Mouse (Mus musculus) lung, adult 2 months (tissue): Measurements from ENCODE around the gene Abhd2.

ENCODE experiments used
- CTCF ChIP-seq: fragments of 200-500 bp; IDR thresholded peaks from 2 replicates; pipeline ENCODE4 v1.5.1; 2011; ENCODE audit warnings: mild to moderate bottlenecking, low read length, control low read depth; ENCODE audit not compliant: insufficient read depth
- POLR2A ChIP-seq: fragments of 200-500 bp; IDR thresholded peaks from 2 replicates; pipeline ENCODE4 v1.6.1; 2011; ENCODE audit warnings: low read depth, mild to moderate bottlenecking, control low read depth, low read length, borderline replicate concordance; ENCODE audit errors: extremely low read depth

DNA sequence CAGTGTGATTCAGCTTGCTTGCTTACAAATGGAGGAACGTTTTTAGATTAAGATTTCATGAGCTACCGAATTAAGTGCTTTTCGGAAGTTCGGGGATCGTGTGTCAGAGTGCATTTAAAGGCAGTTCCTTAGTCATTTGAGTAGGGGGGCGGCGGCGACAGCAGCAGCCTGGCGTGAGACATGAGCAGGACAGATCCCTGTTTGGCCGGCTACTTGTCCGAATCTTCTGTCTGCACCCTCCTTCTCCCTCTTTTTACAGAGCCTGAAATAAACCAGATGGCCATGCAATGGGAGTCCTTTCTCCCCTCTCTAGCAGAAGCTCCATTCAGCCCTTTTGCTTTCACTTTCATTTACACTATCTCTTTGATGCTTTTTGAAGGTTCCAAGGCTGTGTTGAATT is 2.3 kb downstream of the Abhd2 start:
- TF ChIP-seq POLR2A (no peak), CTCF (no peak)
